Mouse (Mus musculus) olfactory bulb, adult 2 months (tissue): ENCODE results near the gene Onecut1. TPM values are rescaled to one million over a fixed set of nuclear protein-coding genes. Genes with fewer than 3 reads are reported as not detected.

Experiments
- H3K27ac ChIP-seq: fragments of 200-500 bp; 2 replicates; pipeline ENCODE4 v1.5.1; 2012; ENCODE audit warnings: low read depth, low read length; ENCODE audit not compliant: insufficient read depth
- H3K4me1 ChIP-seq: fragments of 200-500 bp; 2 replicates; pipeline ENCODE4 v1.6.1; 2012; ENCODE audit warnings: low read length; ENCODE audit not compliant: control insufficient read depth, insufficient read depth
- H3K4me3 ChIP-seq: fragments of 200-500 bp; 2 replicates; pipeline ENCODE4 v1.5.1; 2012; ENCODE audit warnings: mild to moderate bottlenecking, low read depth, low read length, moderate library complexity; ENCODE audit not compliant: insufficient read depth
- CTCF ChIP-seq: fragments of 200-500 bp; IDR thresholded peaks from 2 replicates; pipeline ENCODE4 v1.5.1; 2012; ENCODE audit warnings: low read depth, mild to moderate bottlenecking, low read length, moderate library complexity; ENCODE audit not compliant: insufficient read depth
- POLR2A ChIP-seq: fragments of 200-500 bp; IDR thresholded peaks from 2 replicates; pipeline ENCODE4 v1.6.1; 2012; ENCODE audit warnings: mild to moderate bottlenecking, low read depth, low read length, moderate library complexity; ENCODE audit not compliant: insufficient read depth
- WGBS: fragments of 180-500 bp; shearing (Covaris S2); methylation state at CpG from one replicate; pipeline ENCODE4 v1.1.7; 2018; 5-methylcytosine and 5-hydroxymethylcytosine counted together
- polyA plus RNA-seq: library from polyadenylated mRNA; stranded (reverse); fragments of >200 nt; gene quantifications from 2 replicates; pipeline ENCODE4 v1.2.4, GENCODE M21; 2012; ENCODE audit warnings: low replicate concordance; ENCODE audit not compliant: missing spikeins, insufficient read depth, insufficient read length

The Onecut1 gene
- polyA plus RNA-seq, 1 experiment, result not detected

- 89% methylated on average over 12 of the region's 12 CpGs for WGBS
- peaks cover 2% of the 10 kb centered on the region; the same call in 1 of the 2 replicates for H3K4me1 ChIP-seq
- no peak overlapping the region for H3K27ac ChIP-seq
- TF ChIP-seq POLR2A (no peak), CTCF (no peak)
- no peak overlapping the region for H3K4me3 ChIP-seq
Observed at GRCm38 (mm10) chr9:74938670-74939534, 77.2 kb downstream of the Onecut1 start.

Other genes starting within 250 kb of the Onecut1 start
- not detected in 2 replicates for gene Fam214a, start 91.0 kb downstream of the Onecut1 start, polyA plus RNA-seq
- not detected in 2 replicates for gene Arpp19, start 175.7 kb downstream of the Onecut1 start, polyA plus RNA-seq
- 199 and 292 TPM in 2 replicates for gene Myo5a, start 209.1 kb downstream of the Onecut1 start, polyA plus RNA-seq